Mouse (Mus musculus) CH12.LX (cell line): ENCODE measurements around the gene Fancm. TPM values are rescaled to one million over a fixed set of nuclear protein-coding genes. Genes with fewer than 3 reads are reported as not detected.

Experiments
- DNase-seq: peaks from one replicate; pipeline ENCODE4 v3.0.0-alpha.2; 2013; ENCODE audit errors: extremely low read depth
- H3K27ac ChIP-seq: 2 replicates; pipeline ENCODE4 v1.5.1; 2012; ENCODE audit warnings: low read depth, mild to moderate bottlenecking, control low read depth, moderate library complexity; ENCODE audit not compliant: insufficient read depth
- H3K27me3 ChIP-seq: replicated peaks from 2 replicates; pipeline ENCODE3; 2012; ENCODE audit warnings: inconsistent platforms
- H3K36me3 ChIP-seq, 2 experiments: replicated peaks in 1 of 2; 2 replicates each; pipeline versions ENCODE3 to v1.6.1; 2012; ENCODE audit warnings: inconsistent platforms in 1 of 2, low read length in 1 of 2, mild to moderate bottlenecking in 1 of 2, mixed read lengths in 1 of 2, moderate library complexity in 1 of 2; ENCODE audit not compliant: control insufficient read depth in 1 of 2, insufficient read depth in 1 of 2
- H3K4me1 ChIP-seq, 2 experiments: 2 replicates each; pipeline ENCODE4 v1.6.1; 2012; ENCODE audit warnings: inconsistent platforms in 1 of 2, moderate library complexity in 1 of 2; ENCODE audit not compliant: insufficient read depth in 2 of 2, control insufficient read depth in 1 of 2
- H3K4me2 ChIP-seq: 2 replicates; pipeline ENCODE4 v1.6.1; 2012; ENCODE audit warnings: low read depth, mild to moderate bottlenecking, control low read depth; ENCODE audit not compliant: poor library complexity, insufficient read depth, severe bottlenecking
- H3K4me3 ChIP-seq, 3 experiments: fragments of 150-350 bp in 1 of 3; sonication (generic) in 1 of 3; replicated peaks in 1 of 3; 2 replicates each; pipeline versions ENCODE3 to v1.5.1; 2011 to 2012; ENCODE audit warnings: low read depth in 2 of 3, low read length in 2 of 3, mild to moderate bottlenecking in 2 of 3, moderate library complexity in 2 of 3, control low read depth in 1 of 3, improper control_type of control experiment in 1 of 3, inconsistent platforms in 1 of 3, mixed read lengths in 1 of 3; ENCODE audit not compliant: poor library complexity in 1 of 3
- H3K79me2 ChIP-seq: replicated peaks from 2 replicates; pipeline ENCODE4 v1.6.1; 2012; ENCODE audit warnings: mild to moderate bottlenecking, moderate library complexity; ENCODE audit not compliant: control insufficient read depth, poor library complexity, insufficient read depth, severe bottlenecking; ENCODE audit errors: extremely low read depth
- H3K9ac ChIP-seq: 2 replicates; pipeline ENCODE4 v1.6.1; 2012; ENCODE audit warnings: low read depth, mild to moderate bottlenecking, control low read depth, moderate library complexity; ENCODE audit not compliant: insufficient read depth
- H3K9me3 ChIP-seq: replicated peaks from 2 replicates; pipeline ENCODE3; 2012; ENCODE audit warnings: low read length, inconsistent platforms, mixed read lengths
- BHLHE40 ChIP-seq: IDR thresholded peaks from 2 replicates; pipeline ENCODE4 v1.6.1; 2011; ENCODE audit warnings: mild to moderate bottlenecking, low read depth, low read length, improper control_type of control experiment
- CHD1 ChIP-seq: IDR thresholded peaks from 2 replicates; pipeline ENCODE4 v1.6.1; 2012; ENCODE audit warnings: low read depth, low read length, improper control_type of control experiment, inconsistent platforms
- CHD2 ChIP-seq: IDR thresholded peaks from 2 replicates; pipeline ENCODE4 v1.6.1; 2011; ENCODE audit warnings: low read length, improper control_type of control experiment
- CTCF ChIP-seq, 2 experiments: IDR thresholded peaks in 1 of 2; conservative IDR thresholded peaks in 1 of 2; 2 replicates each; pipeline ENCODE4 v1.5.1; 2011 to 2012; ENCODE audit warnings: low read depth in 2 of 2, low read length in 2 of 2, improper control_type of control experiment in 1 of 2, inconsistent platforms in 1 of 2, mild to moderate bottlenecking in 1 of 2, moderate library complexity in 1 of 2
- E2F4 ChIP-seq: IDR thresholded peaks from 2 replicates; pipeline ENCODE4 v1.6.1; 2011; ENCODE audit warnings: low read depth, low read length, improper control_type of control experiment; ENCODE audit not compliant: insufficient replicate concordance
- ELF1 ChIP-seq: IDR thresholded peaks from 2 replicates; pipeline ENCODE4 v1.6.1; 2014; ENCODE audit warnings: low read depth, mild to moderate bottlenecking, inconsistent platforms, low read length, improper control_type of control experiment
- EP300 ChIP-seq: IDR thresholded peaks from 2 replicates; pipeline ENCODE4 v1.6.1; 2011; ENCODE audit warnings: low read length, improper control_type of control experiment
- ETS1 ChIP-seq: conservative IDR thresholded peaks from 2 replicates; pipeline ENCODE4 v1.6.1; 2012; ENCODE audit warnings: low read depth, mild to moderate bottlenecking, inconsistent platforms, low read length, improper control_type of control experiment, moderate library complexity
- GABPA ChIP-seq: IDR thresholded peaks from 2 replicates; pipeline ENCODE4 v1.6.1; 2012; ENCODE audit warnings: low read depth, low read length, improper control_type of control experiment, inconsistent platforms; ENCODE audit not compliant: insufficient replicate concordance
- HCFC1 ChIP-seq: IDR thresholded peaks from 2 replicates; pipeline ENCODE4 v1.6.1; 2012; ENCODE audit warnings: low read depth, mild to moderate bottlenecking, inconsistent platforms, low read length, improper control_type of control experiment
- IRF4 ChIP-seq: IDR thresholded peaks from 2 replicates; pipeline ENCODE4 v1.6.1; 2014; ENCODE audit warnings: low read depth, mild to moderate bottlenecking, inconsistent platforms, low read length, improper control_type of control experiment
- JUN ChIP-seq: IDR thresholded peaks from 2 replicates; pipeline ENCODE4 v1.6.1; 2011; ENCODE audit warnings: low read depth, mild to moderate bottlenecking, low read length, improper control_type of control experiment, moderate library complexity; ENCODE audit not compliant: insufficient read depth
- JUND ChIP-seq: conservative IDR thresholded peaks from 2 replicates; pipeline ENCODE4 v1.6.1; 2011; ENCODE audit warnings: low read depth, low read length, improper control_type of control experiment
- KAT2A ChIP-seq: IDR thresholded peaks from 2 replicates; pipeline ENCODE4 v1.6.1; 2012; ENCODE audit warnings: low read length, improper control_type of control experiment, inconsistent platforms; ENCODE audit not compliant: insufficient replicate concordance
- MAFK ChIP-seq: IDR thresholded peaks from 2 replicates; pipeline ENCODE4 v1.6.1; 2011; ENCODE audit warnings: low read length, improper control_type of control experiment; ENCODE audit not compliant: insufficient replicate concordance
- MAX ChIP-seq: IDR thresholded peaks from 2 replicates; pipeline ENCODE4 v1.6.1; 2011; ENCODE audit warnings: low read length, improper control_type of control experiment
- MAZ ChIP-seq: IDR thresholded peaks from 2 replicates; pipeline ENCODE4 v1.6.1; 2012; ENCODE audit warnings: low read depth, mild to moderate bottlenecking, inconsistent platforms, low read length, improper control_type of control experiment, moderate library complexity
- MEF2A ChIP-seq: IDR thresholded peaks from 2 replicates; pipeline ENCODE4 v1.6.1; 2014; ENCODE audit warnings: low read depth, mild to moderate bottlenecking, inconsistent platforms, low read length, improper control_type of control experiment, borderline replicate concordance
- MXI1 ChIP-seq: IDR thresholded peaks from 2 replicates; pipeline ENCODE4 v1.6.1; 2011; ENCODE audit warnings: mild to moderate bottlenecking, low read depth, low read length, improper control_type of control experiment
- MYC ChIP-seq: IDR thresholded peaks from 2 replicates; pipeline ENCODE4 v1.6.1; 2011; ENCODE audit warnings: low read depth, mild to moderate bottlenecking, improper control_type of control experiment, low read length
- NELFE ChIP-seq: IDR thresholded peaks from 2 replicates; pipeline ENCODE4 v1.6.1; 2011; ENCODE audit warnings: low read depth, low read length, improper control_type of control experiment
- NRF1 ChIP-seq: IDR thresholded peaks from 2 replicates; pipeline ENCODE4 v1.6.1; 2014; ENCODE audit warnings: low read depth, mild to moderate bottlenecking, inconsistent platforms, low read length, improper control_type of control experiment, moderate library complexity
- PAX5 ChIP-seq: IDR thresholded peaks from 2 replicates; pipeline ENCODE4 v1.6.1; 2012; ENCODE audit warnings: low read length, inconsistent platforms, mixed read lengths
- POLR2A ChIP-seq: IDR thresholded peaks from 2 replicates; pipeline ENCODE4 v1.6.1; 2011; ENCODE audit warnings: low read depth, mild to moderate bottlenecking, improper control_type of control experiment, low read length
- POLR2AphosphoS2 ChIP-seq: IDR thresholded peaks from 2 replicates; pipeline ENCODE4 v1.6.1; 2011; ENCODE audit warnings: low read depth, low read length, improper control_type of control experiment
- RAD21 ChIP-seq: IDR thresholded peaks from 2 replicates; pipeline ENCODE4 v1.6.1; 2011; ENCODE audit warnings: low read depth, mild to moderate bottlenecking, low read length, improper control_type of control experiment, moderate library complexity
- RCOR1 ChIP-seq: conservative IDR thresholded peaks from 2 replicates; pipeline ENCODE4 v1.6.1; 2012; ENCODE audit warnings: low read depth, mild to moderate bottlenecking, inconsistent platforms, low read length, improper control_type of control experiment
- SIN3A ChIP-seq: IDR thresholded peaks from 2 replicates; pipeline ENCODE4 v1.6.1; 2012; ENCODE audit warnings: low read length, improper control_type of control experiment, inconsistent platforms
- SMC3 ChIP-seq: IDR thresholded peaks from 2 replicates; pipeline ENCODE4 v1.6.1; 2011; ENCODE audit warnings: low read depth, low read length, improper control_type of control experiment
- TBP ChIP-seq: conservative IDR thresholded peaks from 2 replicates; pipeline ENCODE4 v1.6.1; 2011; ENCODE audit warnings: low read depth, low read length, improper control_type of control experiment
- TCF12 ChIP-seq: IDR thresholded peaks from 2 replicates; pipeline ENCODE4 v1.6.1; 2014; ENCODE audit warnings: low read depth, mild to moderate bottlenecking, inconsistent platforms, low read length, improper control_type of control experiment
- UBTF ChIP-seq: IDR thresholded peaks from 2 replicates; pipeline ENCODE4 v1.6.1; 2012; ENCODE audit warnings: low read depth, mild to moderate bottlenecking, inconsistent platforms, low read length, improper control_type of control experiment, moderate library complexity
- USF1 ChIP-seq: IDR thresholded peaks from 2 replicates; pipeline ENCODE4 v1.6.1; 2014; ENCODE audit warnings: low read depth, mild to moderate bottlenecking, inconsistent platforms, low read length, improper control_type of control experiment
- USF2 ChIP-seq: conservative IDR thresholded peaks from 2 replicates; pipeline ENCODE4 v1.6.1; 2011; ENCODE audit warnings: low read depth, low read length, improper control_type of control experiment
- ZC3H11A ChIP-seq: IDR thresholded peaks from 2 replicates; pipeline ENCODE4 v1.6.1; 2012; ENCODE audit warnings: low read depth, mild to moderate bottlenecking, inconsistent platforms, low read length, improper control_type of control experiment
- ZKSCAN1 ChIP-seq: IDR thresholded peaks from 2 replicates; pipeline ENCODE4 v1.6.1; 2012; ENCODE audit warnings: low read depth, inconsistent platforms, low read length, improper control_type of control experiment, borderline replicate concordance
- ZNF384 ChIP-seq: IDR thresholded peaks from 2 replicates; pipeline ENCODE4 v1.6.1; 2012; ENCODE audit warnings: low read depth, low read length, improper control_type of control experiment, inconsistent platforms
- dilution Hi-C: fragments of 300-500 bp; cut with MboI; formaldehyde crosslinking; loops from 2 replicates; pipeline ENCODE4 v1.14.3; 2020; ENCODE audit warnings: low sequenced_read_pairs; ENCODE audit not compliant: extremely low pct_unique_long_range_greater_than_20kb, extremely low pct_ligation_motif_present
- in situ Hi-C: fragments of 300-500 bp; cut with MboI; formaldehyde crosslinking; loops from 3 replicates; pipeline ENCODE4 v1.14.3; 2019; ENCODE audit warnings: low sequenced_read_pairs, low pct_ligation_motif_present, low pct_unique_long_range_greater_than_20kb, mixed read lengths
- polyA plus RNA-seq: library from polyadenylated mRNA; unstranded; fragments of >175 nt; gene quantifications from 2 replicates; pipeline ENCODE4 v1.2.1, GENCODE M21; 2012; ENCODE audit warnings: low read depth; ENCODE audit not compliant: insufficient read length
- total RNA-seq, 2 experiments: library from RNA; depleted of rRNA; stranded (reverse); fragments of 300-350 nt in 1 of 2; fragments of >200 nt in 1 of 2; gene quantifications; 2 replicates each; pipeline ENCODE4 v1.2.3; 2012 to 2014

Fancm gene
- total and polyA plus RNA-seq, 3 experiments: 13.3 to 15.4 (median 13.7) TPM

DNA sequence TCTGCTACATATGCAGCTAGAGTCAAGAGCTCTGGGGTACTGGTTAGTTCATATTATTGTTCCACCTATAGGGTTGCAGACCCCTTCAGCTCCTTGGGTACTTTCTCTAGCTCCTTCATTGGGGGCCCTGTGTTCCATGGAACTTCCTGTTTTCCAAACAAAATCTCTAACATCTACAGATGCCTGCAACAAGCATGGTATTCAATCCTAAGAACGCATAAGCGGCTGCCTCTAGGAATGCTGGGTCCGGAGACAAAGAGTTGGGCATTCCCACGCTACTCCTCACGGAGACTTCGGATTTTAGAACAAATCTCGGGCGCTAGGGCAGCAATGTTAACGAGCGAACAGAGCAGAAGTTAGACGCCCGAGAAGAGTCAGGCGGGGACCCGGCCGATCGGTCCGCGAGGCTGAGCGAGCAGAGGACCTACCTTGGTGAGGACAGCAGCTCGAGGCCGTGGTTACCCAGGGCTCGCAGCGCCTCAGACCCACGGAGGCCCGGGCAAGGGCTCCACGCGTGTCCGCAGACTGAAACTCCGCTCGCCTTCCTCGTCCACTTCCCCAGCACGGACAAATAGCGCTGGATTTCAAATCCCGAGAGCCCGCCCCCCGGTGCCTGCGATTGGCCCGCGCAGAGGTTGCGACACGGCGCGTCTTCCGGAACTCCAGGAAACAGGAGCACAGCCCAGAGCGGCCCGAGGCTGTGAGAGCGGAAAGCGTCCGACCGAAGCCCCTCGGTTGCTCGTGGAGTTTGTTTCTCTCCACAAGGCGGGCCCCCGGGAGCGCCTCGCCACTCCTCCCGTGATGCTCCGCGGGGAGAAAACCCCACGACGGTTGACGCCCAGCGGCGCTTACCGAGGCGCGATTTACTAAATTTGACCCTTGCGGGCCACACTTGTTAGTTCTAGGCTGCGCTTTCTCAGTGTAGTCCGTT, 96.9 kb downstream of the Fancm start, which contains the start of gene Mis18bp1:
TSS of gene Mis18bp1 (minus strand) at position 584 of the 931 bp plus-strand sequence.
- peaks cover 0 to 6% of the 10 kb centered on the region in 2 experiments for H3K36me3 ChIP-seq
- no peaks in the 10 kb centered on the region for H3K27me3 ChIP-seq
- peaks cover 42% of the 10 kb centered on the region for H3K79me2 ChIP-seq
- peak within 1 kb of the TSS; percentile 41 for H3K27ac ChIP-seq
- peak; percentile 95 for DNase-seq
- dilution Hi-C loops (no loop called here), in situ Hi-C loops (loop anchor here (25.0 kb wide), 1 partner anchor 210 kb away; the partner anchor contains the start of genes Klhl28 and Togaram1)
- peaks cover 0 to 16% of the 10 kb centered on the region in 2 experiments; a peak in 3 of 4 replicates for H3K4me1 ChIP-seq
- peak within 1 kb of the TSS; percentile 88; the same call in 1 of the 2 replicates for H3K4me2 ChIP-seq
- no peaks in the 10 kb centered on the region for H3K9me3 ChIP-seq
- peak within 1 kb of the TSS; percentile 80 for H3K9ac ChIP-seq
- peak within 1 kb of the TSS; percentile 87 to 92 (median 91) for H3K4me3 ChIP-seq
- TF ChIP-seq USF1: no peak
- TF ChIP-seq ZNF384: no peak
- no peak for TF ChIP-seq ZKSCAN1
- no peak for TF ChIP-seq ZC3H11A
- peak; percentile 82 for TF ChIP-seq MXI1
- no peak for TF ChIP-seq RAD21
- peak; percentile 66 for TF ChIP-seq TCF12
- peak; percentile 92 for TF ChIP-seq ELF1
- peak; percentile 72; the same call in 1 of the 2 replicates for TF ChIP-seq E2F4
- peak; percentile 82; the same call in 1 of the 2 replicates for TF ChIP-seq KAT2A
- no peak for TF ChIP-seq SMC3
- TF ChIP-seq MAZ: peak; percentile 87
- peak; percentile 88 for TF ChIP-seq HCFC1
- 0 out of 2 replicates have a peak, but pooled peaks have one; percentile 6 for TF ChIP-seq TBP
- TF ChIP-seq NELFE: 0 out of 2 replicates have a peak, but pooled peaks have one; percentile 13
- TF ChIP-seq USF2: no peak
- no peak for TF ChIP-seq JUND
- TF ChIP-seq RCOR1: no peak
- no peak; the same call in 1 of the 2 replicates for TF ChIP-seq GABPA
- peak; percentile 76 for TF ChIP-seq MEF2A
- TF ChIP-seq CTCF (conservative IDR thresholded peaks at IDR 0.05 in 1 of 2, IDR thresholded peaks at IDR 0.05 in 1 of 2; ENCODE audit: low read depth in 2 of 2, low read length in 2 of 2): no peak
- TF ChIP-seq CHD1: no peak; the same call in 1 of the 2 replicates
- TF ChIP-seq SIN3A: peak; percentile 93
- TF ChIP-seq EP300: no peak
- 0 out of 2 replicates have a peak, but pooled peaks have one; percentile 40 for TF ChIP-seq BHLHE40
- TF ChIP-seq MAX: peak; percentile 86
- TF ChIP-seq CHD2: peak; percentile 57; the same call in 1 of the 2 replicates
- peak; percentile 30; the same call in 1 of the 2 replicates for TF ChIP-seq NRF1
- no peak for TF ChIP-seq PAX5
- no peak for TF ChIP-seq POLR2AphosphoS2
- no peak for TF ChIP-seq JUN
- no peak for TF ChIP-seq MYC
- peak; percentile 60; the same call in 1 of the 2 replicates for TF ChIP-seq POLR2A
- TF ChIP-seq ETS1: peak; percentile 53; the same call in 1 of the 2 replicates
- no peak; the same call in 1 of the 2 replicates for TF ChIP-seq IRF4
- 0 out of 2 replicates have a peak, but pooled peaks have one; percentile 41 for TF ChIP-seq UBTF
- no peak for TF ChIP-seq MAFK
